Mouse (Mus musculus): ENCODE data around the gene Fam234b. TPM values are rescaled to one million over a fixed set of nuclear protein-coding genes. Genes with fewer than 3 reads are reported as not detected.
A peak's percentile ranks its signal among the peaks of the same experiment; 100 is the strongest.

Gene Fam234b
- 0.86 to 3.1 TPM (median 1.3 TPM) in 3 replicates for total RNA-seq (2017)

DNA sequence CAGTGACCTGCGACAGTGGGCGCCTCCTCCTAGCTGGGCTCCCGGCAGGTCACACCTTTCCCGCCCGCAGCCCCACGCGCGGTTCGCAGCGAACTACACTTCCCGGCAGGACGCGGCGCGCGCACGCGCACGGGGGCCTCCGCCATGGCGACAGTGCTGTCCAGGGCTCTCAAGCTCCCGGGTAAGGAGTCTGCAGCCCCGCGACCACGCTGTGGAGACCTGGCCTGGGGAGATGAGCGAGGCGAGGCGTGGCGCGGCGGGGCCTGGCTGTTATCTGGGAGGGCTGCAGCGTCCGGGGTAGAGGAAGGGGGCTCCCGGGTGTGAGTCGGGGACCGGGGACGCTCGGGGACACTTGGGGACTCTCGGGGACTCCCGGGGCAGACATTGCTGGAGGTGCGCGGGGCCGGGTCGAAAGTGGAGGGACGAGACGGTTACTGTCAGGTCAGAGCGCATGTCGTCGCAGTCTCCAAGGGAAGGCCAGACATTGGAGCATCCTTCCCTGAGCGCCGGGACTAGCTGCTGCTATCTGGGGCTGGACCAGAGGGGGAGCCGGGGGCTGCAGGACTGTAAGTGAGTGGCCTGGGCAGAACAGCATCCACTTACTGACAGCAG lies at the start of gene Fam234b, which contains the start of gene Hebp1:
TSS of gene Fam234b (plus strand) at position 57 of the 612 bp plus-strand sequence.
TSS of gene Hebp1 (minus strand) at position 102 of the 612 bp plus-strand sequence.
- ATAC-seq (replicated peaks; ENCODE audit: insufficient number of reproducible peaks, low FRiP score, low TSS enrichment, poor library complexity, severe bottlenecking) = no peak; the same call in 1 of the 2 replicates

DNA sequence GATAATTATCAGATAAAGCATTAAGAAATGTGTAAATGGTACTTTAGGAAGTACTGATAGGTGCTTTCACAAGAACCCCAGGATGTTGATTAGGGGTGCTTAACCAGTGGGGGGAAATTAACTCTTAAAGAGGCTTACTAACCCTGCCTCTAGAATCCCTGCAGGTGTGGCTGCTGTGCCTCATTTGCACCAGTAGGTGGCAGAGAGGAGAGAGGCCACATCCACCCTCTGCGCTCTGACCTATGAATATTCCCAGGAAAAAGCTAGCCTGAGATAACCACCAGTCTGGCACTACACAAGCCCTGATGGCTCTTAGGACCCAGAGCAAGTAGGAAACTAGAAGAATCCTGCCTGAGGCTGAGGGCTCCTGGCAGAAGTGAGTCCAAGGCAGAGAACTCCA lies 49.3 kb upstream of the Fam234b start:
- ATAC-seq (replicated peaks; ENCODE audit: insufficient number of reproducible peaks, low FRiP score, low TSS enrichment, poor library complexity, severe bottlenecking) = no peak

DNA sequence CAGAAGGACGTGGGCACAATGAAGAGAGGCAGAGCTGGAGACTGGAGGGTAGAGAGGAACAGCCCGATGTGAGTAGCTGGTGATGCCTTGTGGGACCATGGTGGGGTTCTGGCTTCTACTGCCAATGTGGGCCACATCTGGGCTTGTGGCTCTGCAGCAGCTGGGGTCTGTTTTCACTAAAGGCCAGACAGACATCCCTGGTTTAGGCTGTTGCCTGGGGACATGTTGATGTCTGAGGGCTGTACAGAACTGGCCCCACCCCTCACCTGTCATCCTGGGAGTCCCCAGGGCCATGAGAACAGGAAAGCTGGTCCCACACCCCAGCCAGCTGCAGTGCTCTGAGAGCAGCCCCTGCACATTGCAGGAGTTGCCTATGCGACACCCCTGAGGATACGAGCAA lies 48.6 kb upstream of the Fam234b start:
- ATAC-seq (replicated peaks; ENCODE audit: insufficient number of reproducible peaks, low FRiP score, low TSS enrichment, poor library complexity, severe bottlenecking) = no peak

DNA sequence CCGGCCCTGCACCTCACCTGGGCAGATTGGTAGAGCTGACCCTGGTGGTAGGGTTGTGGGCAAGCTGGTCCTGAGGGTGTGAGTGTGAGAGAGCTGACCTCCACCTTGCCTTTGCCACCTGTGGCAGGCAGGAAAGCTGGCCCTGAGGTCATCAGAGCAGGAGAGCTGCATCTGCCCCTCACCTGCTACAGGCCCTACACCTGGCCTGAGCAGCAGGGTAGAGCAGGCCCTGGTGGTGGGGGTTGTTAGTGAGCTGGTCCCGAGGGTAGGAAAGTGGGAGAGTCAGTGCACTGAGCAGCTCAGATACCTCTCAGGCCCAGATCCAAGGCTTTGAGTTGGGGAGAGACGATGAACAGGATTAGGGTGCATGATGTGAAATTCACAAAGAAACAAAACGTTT lies 48.1 kb upstream of the Fam234b start:
- ATAC-seq (replicated peaks; ENCODE audit: insufficient number of reproducible peaks, low FRiP score, low TSS enrichment, poor library complexity, severe bottlenecking) = no peak

DNA sequence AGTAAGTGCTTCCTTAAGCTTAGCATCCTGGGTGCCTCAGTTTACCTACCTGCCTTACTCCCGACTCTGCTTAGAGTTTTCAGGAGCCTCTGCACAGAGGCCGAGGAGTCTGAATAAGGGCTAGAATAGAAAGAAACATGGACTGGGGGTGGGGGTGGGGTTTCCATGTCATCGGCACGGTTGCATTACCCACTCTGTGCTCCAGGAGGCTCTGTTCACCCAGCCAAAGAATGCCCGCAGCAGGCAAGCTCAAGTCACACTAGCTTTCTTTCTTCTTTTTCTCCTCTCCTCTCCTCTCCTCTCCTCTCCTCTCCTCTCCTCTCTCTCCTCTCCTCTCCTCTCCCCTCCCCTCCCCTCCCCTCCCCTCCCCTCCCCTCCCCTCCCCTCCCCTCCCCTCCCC lies 47.5 kb upstream of the Fam234b start:
- no peak for ATAC-seq (replicated peaks; ENCODE audit: insufficient number of reproducible peaks, low FRiP score, low TSS enrichment, poor library complexity, severe bottlenecking)

DNA sequence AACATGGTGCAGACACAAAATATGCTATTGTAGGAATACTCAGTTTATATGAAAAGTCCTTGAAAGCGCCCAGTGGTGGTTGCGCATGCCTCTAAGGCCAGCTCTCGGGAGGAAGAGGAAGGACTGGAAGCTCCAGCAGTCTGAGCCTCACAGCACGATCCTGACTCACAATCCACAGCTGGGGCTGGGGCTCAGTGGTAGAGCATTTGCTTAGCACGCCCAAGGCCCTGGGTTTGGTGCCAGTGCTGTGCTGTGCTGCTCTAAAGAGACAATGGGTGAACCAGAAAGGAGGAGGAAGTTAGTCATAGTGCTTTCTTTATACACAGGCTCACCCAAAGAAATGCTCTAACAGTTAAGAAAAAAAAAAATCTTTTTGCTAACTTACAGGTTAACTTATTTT lies 44.1 kb upstream of the Fam234b start:
- no peak for ATAC-seq (replicated peaks; ENCODE audit: insufficient number of reproducible peaks, low FRiP score, low TSS enrichment, poor library complexity, severe bottlenecking)

DNA sequence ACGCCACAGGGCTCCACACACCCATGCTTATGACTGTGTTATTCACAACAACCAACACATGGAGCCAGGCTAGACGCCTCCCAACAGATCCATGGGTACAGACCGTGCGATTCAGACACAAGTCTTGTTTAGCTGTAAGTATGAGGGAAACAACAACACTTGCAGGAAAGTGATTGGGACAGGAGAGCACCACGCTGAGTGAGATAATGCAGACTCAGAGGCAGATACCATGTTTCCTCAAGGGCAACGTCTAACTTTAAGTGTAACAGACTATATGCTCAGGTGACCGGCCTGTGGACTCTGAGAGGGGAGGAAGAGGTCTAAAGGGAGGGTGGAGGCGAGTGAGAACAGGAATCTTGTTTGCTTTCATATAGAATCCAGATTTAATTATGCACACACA lies 41.2 kb upstream of the Fam234b start:
- ATAC-seq (replicated peaks; ENCODE audit: insufficient number of reproducible peaks, low FRiP score, low TSS enrichment, poor library complexity, severe bottlenecking) = no peak

DNA sequence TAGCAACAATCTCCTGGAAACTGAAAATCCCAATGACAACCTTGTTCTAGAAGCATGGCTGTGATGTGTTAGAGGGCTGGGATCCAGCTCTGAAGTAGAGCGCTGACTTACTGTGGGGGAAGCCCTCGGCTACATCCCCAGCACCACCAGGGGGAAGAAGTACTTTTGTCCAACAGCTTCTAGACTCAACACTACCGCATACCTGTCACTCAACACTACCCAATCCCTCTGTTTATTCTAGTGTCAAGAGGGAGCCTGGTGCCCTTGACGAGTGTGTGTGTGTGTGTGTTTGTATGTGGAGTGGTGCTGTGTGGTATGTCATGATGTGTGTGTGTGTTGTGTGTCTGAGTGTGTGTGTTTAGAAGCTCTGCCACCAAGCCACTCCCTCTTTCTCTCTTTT lies 40.3 kb upstream of the Fam234b start:
- no peak for ATAC-seq (replicated peaks; ENCODE audit: insufficient number of reproducible peaks, low FRiP score, low TSS enrichment, poor library complexity, severe bottlenecking)

DNA sequence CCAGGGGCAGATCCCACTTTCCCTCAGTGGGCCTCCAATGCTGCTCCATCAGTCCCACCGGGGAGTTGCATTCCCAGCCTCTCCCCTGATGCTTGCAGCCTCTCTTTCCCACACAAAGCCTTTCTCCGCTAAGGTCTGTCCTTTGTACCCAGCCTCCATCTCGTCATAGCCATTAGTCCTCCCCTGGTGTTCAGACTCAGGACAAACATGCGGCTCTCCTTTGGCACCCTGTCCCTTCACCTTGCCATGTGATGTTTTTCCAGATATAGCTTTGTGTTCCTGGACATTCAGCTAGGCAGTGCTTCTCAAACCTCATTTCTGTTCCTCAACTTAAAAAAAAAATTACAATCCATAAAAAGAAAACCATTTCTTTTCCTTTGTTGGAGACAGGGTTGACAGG lies 39.3 kb upstream of the Fam234b start:
- ATAC-seq (replicated peaks; ENCODE audit: insufficient number of reproducible peaks, low FRiP score, low TSS enrichment, poor library complexity, severe bottlenecking) = no peak

DNA sequence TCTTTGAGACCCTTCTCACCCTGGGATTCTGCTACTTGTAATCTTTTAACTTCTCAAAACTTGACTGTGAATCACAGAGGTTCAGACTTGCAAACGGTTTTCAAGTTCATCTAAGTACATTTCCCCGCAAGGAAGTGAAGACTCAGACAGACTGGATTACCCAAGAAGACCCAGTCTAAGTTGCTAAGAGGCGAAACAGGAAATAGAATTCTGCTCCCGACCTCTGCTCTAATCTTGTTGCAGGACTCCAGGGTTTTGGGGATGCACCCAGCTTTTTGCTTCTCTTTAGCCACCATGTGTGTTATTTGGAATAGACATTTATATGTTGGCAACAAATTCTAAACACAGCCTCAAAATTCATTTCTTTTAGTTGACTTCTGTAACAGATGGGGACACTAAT lies 36.4 kb upstream of the Fam234b start:
- no peak for ATAC-seq (replicated peaks; ENCODE audit: insufficient number of reproducible peaks, low FRiP score, low TSS enrichment, poor library complexity, severe bottlenecking)

DNA sequence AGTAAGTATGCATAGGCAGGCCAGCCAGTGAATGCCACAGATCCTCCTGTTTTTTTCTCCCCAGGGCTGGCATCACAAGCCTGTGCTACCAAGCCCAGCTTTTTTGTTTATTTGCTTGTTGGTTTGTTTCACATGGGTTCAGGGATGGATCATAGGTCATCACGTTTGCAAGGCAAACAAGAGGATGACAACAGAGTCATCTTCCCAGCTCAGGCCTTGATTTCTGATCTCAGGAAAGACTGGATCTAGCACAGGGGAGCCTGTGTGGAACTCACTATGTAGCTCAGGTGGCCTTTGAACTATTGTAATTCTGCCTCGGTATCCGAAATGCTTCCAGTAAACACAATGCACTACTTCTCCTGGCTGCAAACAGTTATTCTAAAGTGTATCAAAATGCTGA lies 35.5 kb upstream of the Fam234b start:
- no peak for ATAC-seq (replicated peaks; ENCODE audit: insufficient number of reproducible peaks, low FRiP score, low TSS enrichment, poor library complexity, severe bottlenecking)

DNA sequence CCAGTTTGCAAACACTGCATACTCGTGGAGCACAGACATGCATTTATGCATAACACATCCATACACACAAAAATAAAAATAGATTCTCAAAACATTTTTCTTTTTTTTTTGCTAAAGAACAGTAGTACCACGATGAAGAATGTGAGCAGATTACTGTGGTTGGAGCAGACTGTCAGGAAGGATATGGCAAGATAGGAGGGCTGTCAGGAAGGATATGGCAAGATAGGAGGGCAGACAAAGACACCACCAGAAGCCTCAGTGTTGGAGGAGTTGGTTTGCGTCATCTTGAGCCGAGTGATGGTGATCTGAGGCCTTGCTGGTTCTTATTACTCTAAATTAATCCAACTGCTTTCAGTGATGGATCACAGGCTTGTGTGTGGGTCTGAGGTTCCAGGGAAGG lies 34.9 kb upstream of the Fam234b start:
- no peak for ATAC-seq (replicated peaks; ENCODE audit: insufficient number of reproducible peaks, low FRiP score, low TSS enrichment, poor library complexity, severe bottlenecking)

DNA sequence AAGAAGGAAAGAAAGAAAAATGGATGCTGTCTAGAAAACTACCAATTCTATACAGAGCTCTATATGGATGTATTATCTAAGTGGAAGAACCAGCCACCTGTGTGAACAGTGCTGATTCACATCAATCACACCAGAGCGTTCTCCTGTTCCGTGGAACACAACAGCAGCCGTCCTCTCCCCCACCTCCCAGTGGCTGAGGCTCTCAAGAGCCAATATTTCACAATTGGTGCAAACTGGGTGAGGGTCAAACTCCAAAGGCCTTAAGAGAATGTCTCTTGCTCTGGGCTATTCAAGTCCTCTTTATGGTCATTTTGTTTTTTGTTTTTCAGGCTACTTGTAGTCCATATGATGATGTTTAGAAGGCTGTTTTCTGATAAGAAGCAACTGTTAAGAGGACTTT lies 32.6 kb upstream of the Fam234b start:
- ATAC-seq (replicated peaks; ENCODE audit: insufficient number of reproducible peaks, low FRiP score, low TSS enrichment, poor library complexity, severe bottlenecking) = no peak

DNA sequence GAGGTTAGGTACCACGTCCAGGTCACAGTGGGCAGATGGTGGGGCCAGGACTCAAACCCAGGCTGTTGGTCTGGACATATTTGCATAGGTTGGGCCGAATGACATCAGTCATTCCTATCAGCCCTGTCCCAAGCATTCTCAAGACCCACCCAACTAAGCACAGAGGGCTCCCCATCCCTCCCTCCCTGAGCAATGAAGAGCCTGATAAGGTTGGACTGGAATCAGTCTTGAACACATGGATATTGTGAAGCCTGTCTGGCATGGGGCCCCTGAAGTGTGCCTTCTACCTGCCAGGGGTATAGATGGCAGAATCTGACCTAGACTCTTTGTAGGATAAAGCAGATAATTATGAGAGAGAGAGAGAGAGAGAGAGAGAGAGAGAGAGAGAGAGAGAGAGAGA lies 32.1 kb upstream of the Fam234b start:
- no peak for ATAC-seq (replicated peaks; ENCODE audit: insufficient number of reproducible peaks, low FRiP score, low TSS enrichment, poor library complexity, severe bottlenecking)

DNA sequence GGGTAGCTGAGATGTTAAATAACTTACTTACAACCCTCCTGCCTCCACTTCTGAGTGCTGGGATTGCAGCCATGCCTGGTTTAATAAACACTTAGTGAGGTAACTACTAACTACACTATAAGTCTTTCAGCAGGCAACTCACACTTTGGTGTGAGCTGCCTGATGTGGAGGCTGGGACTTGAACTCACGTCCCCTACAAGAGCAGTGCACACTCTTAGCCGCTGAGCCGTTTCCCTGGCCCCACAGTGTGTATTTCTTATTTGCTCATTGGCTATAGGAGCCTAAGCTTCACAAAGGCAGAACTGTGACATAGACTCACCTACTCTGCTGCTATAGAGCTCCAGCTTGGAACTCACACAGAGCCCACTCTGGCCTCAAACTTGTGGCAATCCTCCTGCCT lies 31.5 kb upstream of the Fam234b start:
- no peak for ATAC-seq (replicated peaks; ENCODE audit: insufficient number of reproducible peaks, low FRiP score, low TSS enrichment, poor library complexity, severe bottlenecking)

DNA sequence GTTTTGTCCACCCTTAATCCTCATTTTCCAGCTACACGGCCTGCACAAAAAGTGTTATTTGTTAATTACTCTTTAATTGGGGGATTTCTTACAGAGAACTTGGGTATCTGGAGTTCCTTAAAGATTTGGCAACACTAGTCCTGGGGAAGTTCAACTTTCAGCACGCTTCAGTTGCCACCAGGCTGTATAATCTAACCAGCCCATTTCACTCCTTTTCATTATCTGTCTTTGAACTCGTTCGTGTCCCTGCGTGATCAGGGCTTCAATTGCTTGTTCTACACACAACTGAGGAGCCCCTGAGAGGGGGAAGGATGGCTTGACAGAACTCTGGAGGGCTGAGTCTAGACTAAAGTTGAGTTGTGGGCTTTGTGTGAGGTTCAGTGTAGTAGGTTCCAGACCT lies 31.1 kb upstream of the Fam234b start:
- ATAC-seq (replicated peaks; ENCODE audit: insufficient number of reproducible peaks, low FRiP score, low TSS enrichment, poor library complexity, severe bottlenecking) = no peak

DNA sequence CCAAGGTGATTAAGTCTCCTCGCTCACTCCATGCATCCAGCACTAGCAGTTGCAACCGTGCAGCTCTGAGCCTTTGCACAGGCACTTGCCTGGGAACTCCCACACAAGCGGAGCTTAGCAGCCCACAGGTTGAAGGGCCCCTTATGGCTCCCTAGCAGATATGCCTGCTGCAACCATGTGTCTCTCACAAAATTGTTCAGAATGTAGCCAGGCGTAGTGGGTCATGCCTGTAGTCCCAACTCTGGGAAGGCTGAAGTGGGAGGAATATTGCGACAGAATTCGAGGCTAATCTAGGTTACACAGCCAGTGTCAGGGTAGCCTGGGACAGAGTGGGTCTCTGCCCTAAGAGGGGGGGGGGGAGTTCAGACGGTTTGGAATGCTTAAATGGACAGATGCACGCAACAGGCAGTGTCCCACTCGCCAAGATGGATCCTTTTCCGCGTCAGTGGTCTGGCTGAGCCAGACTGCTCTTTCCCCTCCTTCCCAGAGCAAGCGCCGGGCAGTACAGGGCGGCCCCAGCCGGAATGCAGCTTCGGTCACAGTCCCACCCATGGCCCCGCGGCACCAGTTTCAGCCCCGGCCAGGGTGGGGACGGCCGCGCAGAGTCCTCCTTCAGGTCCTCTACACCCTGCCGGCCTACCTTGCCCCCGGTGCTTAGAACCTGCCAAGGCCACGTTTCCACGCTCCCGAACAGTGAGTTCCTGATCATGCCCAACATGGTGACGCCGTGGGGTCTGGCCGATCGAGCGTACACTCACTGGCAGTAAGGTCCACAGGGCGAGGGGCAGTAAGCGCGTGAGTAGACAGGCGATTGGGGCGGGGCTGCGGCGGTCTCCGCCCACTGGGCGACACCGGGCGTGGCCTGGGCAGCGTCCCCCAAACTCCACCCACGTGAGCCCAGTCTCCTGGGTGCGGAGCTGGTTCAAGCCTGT lies 30.1 kb upstream of the Fam234b start:
- ATAC-seq (replicated peaks; ENCODE audit: insufficient number of reproducible peaks, low FRiP score, low TSS enrichment, poor library complexity, severe bottlenecking) = peak; percentile 55

DNA sequence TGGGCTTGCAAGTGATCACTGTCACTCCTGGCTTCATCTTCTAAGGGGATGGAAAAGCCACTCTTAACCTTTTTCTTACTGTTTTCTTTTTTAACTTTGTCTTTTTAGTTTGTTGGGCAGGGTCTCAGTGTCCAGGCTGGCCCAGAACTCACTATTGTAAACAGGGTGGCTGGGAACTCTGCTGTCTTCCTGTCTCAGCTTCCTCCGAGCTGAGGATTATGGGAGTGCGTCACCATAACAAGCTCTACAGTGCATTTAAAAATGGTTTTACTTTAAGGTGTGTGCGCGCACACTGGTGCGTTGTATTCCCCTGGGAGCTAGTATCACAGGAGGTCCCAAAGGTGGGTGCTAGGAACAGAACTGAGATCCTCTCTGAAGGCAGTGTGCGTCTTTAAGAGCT lies 29.3 kb upstream of the Fam234b start:
- ATAC-seq (replicated peaks; ENCODE audit: insufficient number of reproducible peaks, low FRiP score, low TSS enrichment, poor library complexity, severe bottlenecking) = no peak

DNA sequence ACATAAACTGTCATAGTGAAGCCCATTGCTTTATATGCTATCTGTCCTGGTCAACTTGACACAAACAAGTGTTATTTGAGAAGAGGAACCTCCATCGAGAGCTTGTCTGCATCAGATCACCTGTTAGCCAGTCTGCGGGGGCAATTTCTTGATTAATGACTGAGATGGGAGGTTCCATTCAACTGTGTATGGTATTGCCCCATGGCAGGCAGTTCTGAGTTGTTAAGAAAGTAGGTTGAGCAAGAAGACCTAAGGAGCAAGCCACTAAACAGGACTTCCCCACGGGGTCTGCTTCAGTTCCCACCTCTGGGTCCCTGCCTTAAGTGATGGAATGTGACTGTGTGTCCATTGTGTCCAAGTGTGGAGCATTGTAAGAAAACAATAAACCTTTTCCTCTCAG lies 28.5 kb upstream of the Fam234b start:
- no peak for ATAC-seq (replicated peaks; ENCODE audit: insufficient number of reproducible peaks, low FRiP score, low TSS enrichment, poor library complexity, severe bottlenecking)

DNA sequence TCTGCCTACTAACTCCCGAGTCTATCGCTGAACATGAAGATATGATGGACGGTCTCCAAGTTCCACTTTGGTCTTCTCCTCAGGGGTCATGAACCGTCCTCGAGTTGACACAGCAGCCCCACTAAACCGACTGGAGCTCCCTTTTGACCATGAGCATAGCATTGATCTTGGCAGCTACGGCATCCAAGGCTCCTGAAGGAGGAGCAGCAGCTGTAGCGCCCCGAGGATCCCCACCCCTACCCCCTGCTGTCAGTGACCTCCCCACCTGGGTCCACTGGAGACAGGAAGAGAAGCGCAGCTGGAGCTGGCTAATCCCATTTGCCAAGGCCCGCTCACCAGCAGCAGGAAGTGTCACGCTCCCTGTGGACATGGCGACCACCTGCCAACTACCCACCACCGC lies 26.0 kb upstream of the Fam234b start:
- no peak for ATAC-seq (replicated peaks; ENCODE audit: insufficient number of reproducible peaks, low FRiP score, low TSS enrichment, poor library complexity, severe bottlenecking)

Measured in monocyte, adult 5-6 weeks (primary cell).